Mouse (Mus musculus) lung, postnatal 4 days (tissue): ENCODE measurements around the gene Mylk.

Experiments used
- DNase-seq, 2 experiments: peaks; one replicate each; pipeline ENCODE4 v3.0.0; 2021

Gene Mylk

GRCm38 (mm10) chr16:34917373-34917900 is 172.4 kb downstream of the Mylk start:
- no peak for DNase-seq

- DNase-seq = peak; percentile 73 to 79
These were observed 175.2 kb downstream of the Mylk start for GRCm38 (mm10) chr16:34920182-34920581.

GRCm38 (mm10) chr16:34920868-34921267 is 175.9 kb downstream of the Mylk start:
- DNase-seq = no peak

GRCm38 (mm10) chr16:34921319-34921718 is 176.3 kb downstream of the Mylk start:
- peak; percentile 78 to 87 for DNase-seq

- DNase-seq = peak in 1 of 2 experiments; percentile 14
These were observed 178.6 kb downstream of the Mylk start for GRCm38 (mm10) chr16:34923630-34924029.

GRCm38 (mm10) chr16:34924324-34924723 is 179.3 kb downstream of the Mylk start:
- DNase-seq = no peak

- DNase-seq = peak; percentile 81 to 89
These were observed 180.1 kb downstream of the Mylk start for GRCm38 (mm10) chr16:34924937-34925618.

GRCm38 (mm10) chr16:34926531-34927435 is 181.8 kb downstream of the Mylk start:
- DNase-seq = peak; percentile 46 to 83

- peak in 1 of 2 experiments; percentile 52 for DNase-seq
These were observed 184.7 kb downstream of the Mylk start for GRCm38 (mm10) chr16:34929686-34930085.

- peak; percentile 39 to 55 for DNase-seq
These were observed 185.1 kb downstream of the Mylk start for GRCm38 (mm10) chr16:34930110-34930509.

- no peak for DNase-seq
These were observed 186.3 kb downstream of the Mylk start for GRCm38 (mm10) chr16:34931306-34931705.

GRCm38 (mm10) chr16:34933173-34933572 is 188.2 kb downstream of the Mylk start:
- DNase-seq = no peak

- DNase-seq = no peak
These were observed 189.5 kb downstream of the Mylk start for GRCm38 (mm10) chr16:34934486-34934885.

- DNase-seq = no peak
These were observed 190.7 kb downstream of the Mylk start for GRCm38 (mm10) chr16:34935514-34936338.

- no peak for DNase-seq
These were observed 191.4 kb downstream of the Mylk start for GRCm38 (mm10) chr16:34936339-34936810.

GRCm38 (mm10) chr16:34937611-34938010 is 192.6 kb downstream of the Mylk start:
- peak; percentile 74 to 84 for DNase-seq

- DNase-seq = no peak
These were observed 193.2 kb downstream of the Mylk start for GRCm38 (mm10) chr16:34938248-34938647.

GRCm38 (mm10) chr16:34939951-34940350 is 194.9 kb downstream of the Mylk start:
- DNase-seq = no peak

- peak in 1 of 2 experiments; percentile 28 for DNase-seq
These were observed 195.4 kb downstream of the Mylk start for GRCm38 (mm10) chr16:34940363-34940762.

- DNase-seq = peak in 1 of 2 experiments; percentile 14
These were observed 196.9 kb downstream of the Mylk start for GRCm38 (mm10) chr16:34941915-34942314.

GRCm38 (mm10) chr16:34946301-34946700 is 201.3 kb downstream of the Mylk start:
- DNase-seq = peak in 1 of 2 experiments; percentile 15

GRCm38 (mm10) chr16:34950935-34951334 is 205.9 kb downstream of the Mylk start:
- peak in 1 of 2 experiments; percentile 15 for DNase-seq
